Mouse (Mus musculus): ENCODE data around the gene Tbc1d22a. TPM values are rescaled to one million over a fixed set of nuclear protein-coding genes. Genes with fewer than 3 reads are reported as not detected.

Tbc1d22a gene
- total RNA-seq, 1 experiment, result 19.2 TPM

- no peak overlapping the region for H3K27ac ChIP-seq (ENCODE audit: insufficient read depth, low read depth, low read length, poor library complexity, severe bottlenecking)
- DNase-seq (ENCODE audit: low read depth, low spot score), result no peak
- in situ Hi-C loops (cut with MboI; ENCODE audit: low sequenced_read_pairs in 2 of 2, unreplicated experiment in 2 of 2), result no loop called here
- H3K9me3 ChIP-seq (ENCODE audit: control insufficient read depth, insufficient read depth, low read depth, low read length), result no peaks in the 10 kb centered on the region
- H3K36me3 ChIP-seq (ENCODE audit: control insufficient read depth, insufficient read depth, low read length, poor library complexity, severe bottlenecking), result no peaks in the 10 kb centered on the region
- no peak overlapping the region for H3K4me3 ChIP-seq (ENCODE audit: insufficient read depth in 1 of 2, low read depth in 1 of 2, low read length in 2 of 2, poor library complexity in 1 of 2, severe bottlenecking in 1 of 2)
- H3K4me1 ChIP-seq (ENCODE audit: control insufficient read depth in 2 of 2, insufficient read depth in 2 of 2, low read length in 2 of 2, poor library complexity in 1 of 2), result no peaks in the 10 kb centered on the region
- H3K9ac ChIP-seq (ENCODE audit: insufficient read depth, low read depth, low read length, poor library complexity, severe bottlenecking), result no peak overlapping the region
- no peak for TF ChIP-seq CHD2 (IDR thresholded peaks at IDR 0.05; ENCODE audit: low read depth, low read length)
- TF ChIP-seq ZNF384 (IDR thresholded peaks at IDR 0.05; ENCODE audit: low read depth, low read length), result no peak
- TF ChIP-seq HCFC1 (IDR thresholded peaks at IDR 0.05; ENCODE audit: borderline replicate concordance, insufficient read depth, low read length), result no peak
- TF ChIP-seq MAFK (IDR thresholded peaks at IDR 0.05; ENCODE audit: insufficient read depth, low read depth, low read length), result no peak
- TF ChIP-seq ZC3H11A (IDR thresholded peaks at IDR 0.05; ENCODE audit: borderline replicate concordance, low read depth, low read length), result no peak
Observed at GRCm38 (mm10) chr15:86439015-86439796, 224.9 kb downstream of the Tbc1d22a start.

GRCm38 (mm10) chr15:86444271-86444670, 230.0 kb downstream of the Tbc1d22a start:
- Histone ChIP-seq H3K27ac (ENCODE audit: insufficient read depth, low read depth, low read length, poor library complexity, severe bottlenecking) (no peak overlapping the region), H3K36me3 (ENCODE audit: control insufficient read depth, insufficient read depth, low read length, poor library complexity, severe bottlenecking) (no peaks in the 10 kb centered on the region), H3K4me3 (ENCODE audit: insufficient read depth in 1 of 2, low read depth in 1 of 2, low read length in 2 of 2, poor library complexity in 1 of 2, severe bottlenecking in 1 of 2) (no peak overlapping the region), H3K9me3 (ENCODE audit: control insufficient read depth, insufficient read depth, low read depth, low read length) (no peaks in the 10 kb centered on the region), H3K4me1 (ENCODE audit: control insufficient read depth in 2 of 2, insufficient read depth in 2 of 2, low read length in 2 of 2, poor library complexity in 1 of 2) (no peaks in the 10 kb centered on the region), H3K9ac (ENCODE audit: insufficient read depth, low read depth, low read length, poor library complexity, severe bottlenecking) (no peak overlapping the region)
- in situ Hi-C loops (cut with MboI; ENCODE audit: low sequenced_read_pairs in 2 of 2, unreplicated experiment in 2 of 2), result no loop called here
- no peak for DNase-seq (ENCODE audit: low read depth, low spot score)
- TF ChIP-seq MAFK (IDR thresholded peaks at IDR 0.05; ENCODE audit: insufficient read depth, low read depth, low read length) (no peak), CHD2 (IDR thresholded peaks at IDR 0.05; ENCODE audit: low read depth, low read length) (no peak), ZC3H11A (IDR thresholded peaks at IDR 0.05; ENCODE audit: borderline replicate concordance, low read depth, low read length) (no peak), ZNF384 (IDR thresholded peaks at IDR 0.05; ENCODE audit: low read depth, low read length) (no peak), HCFC1 (IDR thresholded peaks at IDR 0.05; ENCODE audit: borderline replicate concordance, insufficient read depth, low read length) (no peak)

GRCm38 (mm10) chr15:86446064-86446463, 231.8 kb downstream of the Tbc1d22a start:
- in situ Hi-C loops (cut with MboI; ENCODE audit: low sequenced_read_pairs in 2 of 2, unreplicated experiment in 2 of 2), result no loop called here
- no peak overlapping the region for H3K9ac ChIP-seq (ENCODE audit: insufficient read depth, low read depth, low read length, poor library complexity, severe bottlenecking)
- no peak overlapping the region for H3K27ac ChIP-seq (ENCODE audit: insufficient read depth, low read depth, low read length, poor library complexity, severe bottlenecking)
- H3K9me3 ChIP-seq (ENCODE audit: control insufficient read depth, insufficient read depth, low read depth, low read length), result no peaks in the 10 kb centered on the region
- H3K36me3 ChIP-seq (ENCODE audit: control insufficient read depth, insufficient read depth, low read length, poor library complexity, severe bottlenecking), result no peaks in the 10 kb centered on the region
- TF ChIP-seq ZC3H11A (IDR thresholded peaks at IDR 0.05; ENCODE audit: borderline replicate concordance, low read depth, low read length) (no peak), HCFC1 (IDR thresholded peaks at IDR 0.05; ENCODE audit: borderline replicate concordance, insufficient read depth, low read length) (no peak), MAFK (IDR thresholded peaks at IDR 0.05; ENCODE audit: insufficient read depth, low read depth, low read length) (no peak), CHD2 (IDR thresholded peaks at IDR 0.05; ENCODE audit: low read depth, low read length) (no peak), ZNF384 (IDR thresholded peaks at IDR 0.05; ENCODE audit: low read depth, low read length) (no peak)
- DNase-seq (ENCODE audit: low read depth, low spot score), result no peak
- H3K4me3 ChIP-seq (ENCODE audit: insufficient read depth in 1 of 2, low read depth in 1 of 2, low read length in 2 of 2, poor library complexity in 1 of 2, severe bottlenecking in 1 of 2), result no peak overlapping the region
- no peaks in the 10 kb centered on the region for H3K4me1 ChIP-seq (ENCODE audit: control insufficient read depth in 2 of 2, insufficient read depth in 2 of 2, low read length in 2 of 2, poor library complexity in 1 of 2)

- H3K27ac ChIP-seq (ENCODE audit: insufficient read depth, low read depth, low read length, poor library complexity, severe bottlenecking), result no peak overlapping the region
- H3K36me3 ChIP-seq (ENCODE audit: control insufficient read depth, insufficient read depth, low read length, poor library complexity, severe bottlenecking), result no peaks in the 10 kb centered on the region
- H3K4me1 ChIP-seq (ENCODE audit: control insufficient read depth in 2 of 2, insufficient read depth in 2 of 2, low read length in 2 of 2, poor library complexity in 1 of 2), result no peaks in the 10 kb centered on the region
- H3K4me3 ChIP-seq (ENCODE audit: insufficient read depth in 1 of 2, low read depth in 1 of 2, low read length in 2 of 2, poor library complexity in 1 of 2, severe bottlenecking in 1 of 2), result no peak overlapping the region
- no peaks in the 10 kb centered on the region for H3K9me3 ChIP-seq (ENCODE audit: control insufficient read depth, insufficient read depth, low read depth, low read length)
- no peak for DNase-seq (ENCODE audit: low read depth, low spot score)
- in situ Hi-C loops (cut with MboI; ENCODE audit: low sequenced_read_pairs in 2 of 2, unreplicated experiment in 2 of 2), result no loop called here
- no peak for TF ChIP-seq MAFK (IDR thresholded peaks at IDR 0.05; ENCODE audit: insufficient read depth, low read depth, low read length)
- no peak for TF ChIP-seq ZC3H11A (IDR thresholded peaks at IDR 0.05; ENCODE audit: borderline replicate concordance, low read depth, low read length)
- no peak for TF ChIP-seq CHD2 (IDR thresholded peaks at IDR 0.05; ENCODE audit: low read depth, low read length)
- no peak for TF ChIP-seq ZNF384 (IDR thresholded peaks at IDR 0.05; ENCODE audit: low read depth, low read length)
- no peak for TF ChIP-seq HCFC1 (IDR thresholded peaks at IDR 0.05; ENCODE audit: borderline replicate concordance, insufficient read depth, low read length)
- H3K9ac ChIP-seq (ENCODE audit: insufficient read depth, low read depth, low read length, poor library complexity, severe bottlenecking), result no peak overlapping the region
Observed at GRCm38 (mm10) chr15:86447251-86447650, 233.0 kb downstream of the Tbc1d22a start.

All from ES-E14 (cell line).